Mouse (Mus musculus) lung, adult 2 months (tissue): Measurements from ENCODE around the gene Zfp558.
"Not testable (repeated sequence)": the region's sequence is repeated elsewhere in the genome, so short reads cannot be mapped to it uniquely, and the experiment has no call there.

ENCODE experiments used
- CTCF ChIP-seq: fragments of 200-500 bp; IDR thresholded peaks from 2 replicates; pipeline ENCODE4 v1.5.1; 2011; ENCODE audit warnings: mild to moderate bottlenecking, low read length, control low read depth; ENCODE audit not compliant: insufficient read depth
- POLR2A ChIP-seq: fragments of 200-500 bp; IDR thresholded peaks from 2 replicates; pipeline ENCODE4 v1.6.1; 2011; ENCODE audit warnings: low read depth, mild to moderate bottlenecking, control low read depth, low read length, borderline replicate concordance; ENCODE audit errors: extremely low read depth

DNA sequence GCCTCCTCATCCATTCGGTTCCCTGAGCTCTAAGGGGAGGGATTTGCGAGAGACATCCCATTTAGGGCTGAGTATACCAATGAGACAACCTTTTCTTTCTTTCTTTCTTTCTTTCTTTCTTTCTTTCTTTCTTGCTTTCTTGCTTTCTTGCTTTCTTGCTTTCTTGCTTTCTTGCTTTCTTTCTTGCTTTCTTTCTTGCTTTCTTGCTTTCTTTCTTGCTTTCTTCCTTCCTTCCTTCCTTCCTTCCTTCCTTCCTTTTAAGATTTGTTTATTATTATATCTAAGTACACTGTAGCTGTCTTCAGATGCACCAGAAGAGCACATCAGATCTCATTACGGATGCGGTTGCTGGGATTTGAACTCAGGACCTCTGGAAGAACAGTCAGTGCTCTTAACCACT is 65.7 kb downstream of the Zfp558 start:
- TF ChIP-seq CTCF, POLR2A: not testable (repeated sequence)
